Mouse (Mus musculus) macrophage (primary cell): ENCODE results near the gene Il18. TPM values are rescaled to one million over a fixed set of nuclear protein-coding genes. Genes with fewer than 3 reads are reported as not detected.
A peak's percentile ranks its signal among the peaks of the same experiment; 100 is the strongest.

Source experiments
- H3K27ac ChIP-seq: fragments of 350-480 bp; formaldehyde crosslinking; 2 replicates; pipeline ENCODE4 v1.9.0; 2021
- H3K36me3 ChIP-seq: fragments of 350-480 bp; formaldehyde crosslinking; 2 replicates; pipeline ENCODE4 v1.9.0; 2021; ENCODE audit errors: inconsistent target
- H3K4me3 ChIP-seq: fragments of 350-480 bp; formaldehyde crosslinking; 2 replicates; pipeline ENCODE4 v1.9.0; 2021; ENCODE audit errors: inconsistent target
- H3K79me2 ChIP-seq: fragments of 350-480 bp; formaldehyde crosslinking; 2 replicates; pipeline ENCODE4 v1.9.0; 2021; ENCODE audit errors: inconsistent target
- WGBS: methylation state at CpG from one replicate; pipeline ENCODE4 v1.1.7; 2026; ENCODE audit warnings: inconsistent platforms; ENCODE audit not compliant: missing documents; 5-methylcytosine and 5-hydroxymethylcytosine counted together
- polyA plus RNA-seq: library from polyadenylated mRNA; stranded (reverse); fragments of 250-400 nt; gene quantifications from 3 replicates; pipeline ENCODE4 v1.2.4, GENCODE M21; 2018; ENCODE audit warnings: inconsistent platforms

The Il18 gene
- polyA plus RNA-seq, 1 experiment from 2014 or later = 59.1 TPM

GRCm38 (mm10) chr9:50533791-50534190, 20.8 kb upstream of the Il18 start:
- Histone ChIP-seq H3K79me2 (no peaks in the 10 kb centered on the region), H3K4me3 (peak overlapping the region; percentile 17; the same call in 1 of the 2 replicates), H3K27ac (peak overlapping the region; percentile 79), H3K36me3 (no peaks in the 10 kb centered on the region)
- 68% methylated on average over 3 of the region's 3 CpGs for WGBS

- Histone ChIP-seq H3K27ac (no peak overlapping the region), H3K4me3 (no peak overlapping the region), H3K79me2 (no peaks in the 10 kb centered on the region), H3K36me3 (no peaks in the 10 kb centered on the region)
- WGBS = 42% methylated on average over 5 of the region's 5 CpGs
Observed at GRCm38 (mm10) chr9:50535930-50536329, 18.7 kb upstream of the Il18 start.

GRCm38 (mm10) chr9:50536603-50537135, 18.0 kb upstream of the Il18 start:
- H3K36me3 ChIP-seq = no peaks in the 10 kb centered on the region
- H3K4me3 ChIP-seq = no peak overlapping the region
- WGBS = 83% methylated on average over 7 of the region's 7 CpGs
- no peaks in the 10 kb centered on the region for H3K79me2 ChIP-seq
- H3K27ac ChIP-seq = no peak overlapping the region

GRCm38 (mm10) chr9:50537295-50537694, 17.3 kb upstream of the Il18 start:
- H3K36me3 ChIP-seq = no peaks in the 10 kb centered on the region
- no peak overlapping the region for H3K4me3 ChIP-seq
- no peaks in the 10 kb centered on the region for H3K79me2 ChIP-seq
- WGBS = 22% methylated on average over 4 of the region's 4 CpGs
- H3K27ac ChIP-seq = no peak overlapping the region

- no peaks in the 10 kb centered on the region for H3K79me2 ChIP-seq
- WGBS = 6% methylated on average over 7 of the region's 7 CpGs
- H3K36me3 ChIP-seq = no peaks in the 10 kb centered on the region; the same call in 1 of the 2 replicates
- H3K27ac ChIP-seq = peak overlapping the region; percentile 65
- no peak overlapping the region for H3K4me3 ChIP-seq
Observed at GRCm38 (mm10) chr9:50540170-50540569, 14.5 kb upstream of the Il18 start.

GRCm38 (mm10) chr9:50542401-50542800, 12.2 kb upstream of the Il18 start:
- Histone ChIP-seq H3K79me2 (no peaks in the 10 kb centered on the region), H3K4me3 (no peak overlapping the region), H3K36me3 (no peaks in the 10 kb centered on the region; the same call in 1 of the 2 replicates), H3K27ac (no peak overlapping the region)
- 90% methylated on average over 9 of the region's 9 CpGs for WGBS

GRCm38 (mm10) chr9:50547859-50548478, 6.7 kb upstream of the Il18 start:
- H3K27ac ChIP-seq = no peak overlapping the region
- H3K4me3 ChIP-seq = no peak overlapping the region
- H3K36me3 ChIP-seq = no peaks in the 10 kb centered on the region; the same call in 1 of the 2 replicates
- H3K79me2 ChIP-seq = no peaks in the 10 kb centered on the region
- WGBS = 23% methylated on average over 5 of the region's 5 CpGs

GRCm38 (mm10) chr9:50548936-50549335, 5.7 kb upstream of the Il18 start:
- H3K79me2 ChIP-seq = no peaks in the 10 kb centered on the region
- H3K27ac ChIP-seq = no peak overlapping the region
- H3K4me3 ChIP-seq = no peak overlapping the region
- WGBS = 92% methylated on average over 4 of the region's 4 CpGs
- no peaks in the 10 kb centered on the region; the same call in 1 of the 2 replicates for H3K36me3 ChIP-seq

- Histone ChIP-seq H3K36me3 (no peaks in the 10 kb centered on the region), H3K4me3 (no peak overlapping the region), H3K27ac (peak overlapping the region; percentile 83), H3K79me2 (peaks cover 10% of the 10 kb centered on the region; the same call in 1 of the 2 replicates)
- WGBS = 42% methylated on average over 5 of the region's 5 CpGs
Observed at GRCm38 (mm10) chr9:50552206-50552605, 2.4 kb upstream of the Il18 start.

GRCm38 (mm10) chr9:50553547-50553946, 1.1 kb upstream of the Il18 start:
- peak overlapping the region; percentile 83 for H3K27ac ChIP-seq
- H3K79me2 ChIP-seq = peaks cover 10% of the 10 kb centered on the region; the same call in 1 of the 2 replicates
- H3K36me3 ChIP-seq = no peaks in the 10 kb centered on the region
- peak overlapping the region; percentile 7; the same call in 1 of the 2 replicates for H3K4me3 ChIP-seq
- WGBS = 0% methylated on average over 2 of the region's 2 CpGs

GRCm38 (mm10) chr9:50555094-50555446, 443 bp downstream of the Il18 start, which contains the start of gene Bco2:
Gene Bco2, minus strand, starts transcription at chr9:50555181.
- no peaks in the 10 kb centered on the region for H3K36me3 ChIP-seq
- peak within 1 kb of the TSS; percentile 39 for H3K4me3 ChIP-seq
- H3K79me2 ChIP-seq = peaks cover 10% of the 10 kb centered on the region; the same call in 1 of the 2 replicates
- 50% methylated on average over 2 of the region's 2 CpGs for WGBS
- H3K27ac ChIP-seq = peak within 1 kb of the TSS; percentile 83

- H3K27ac ChIP-seq = no peak within 1 kb of the TSS
- peaks cover 3% of the 10 kb centered on the region; the same call in 1 of the 2 replicates for H3K79me2 ChIP-seq
- H3K36me3 ChIP-seq = no peaks in the 10 kb centered on the region
- H3K4me3 ChIP-seq = no peak within 1 kb of the TSS
- WGBS = 96% methylated on average over 35 of the region's 38 CpGs
Observed at GRCm38 (mm10) chr9:50561145-50561917, 6.7 kb downstream of the Il18 start, which contains the start of gene Tex12. Gene Tex12, minus strand, starts transcription at chr9:50561325.

GRCm38 (mm10) chr9:50561918-50562360, 7.3 kb downstream of the Il18 start:
- no peak overlapping the region for H3K4me3 ChIP-seq
- 96% methylated on average over 2 of the region's 2 CpGs for WGBS
- no peaks in the 10 kb centered on the region for H3K36me3 ChIP-seq
- H3K27ac ChIP-seq = no peak overlapping the region
- H3K79me2 ChIP-seq = no peaks in the 10 kb centered on the region

- Histone ChIP-seq H3K36me3 (peaks cover 7% of the 10 kb centered on the region; the same call in 1 of the 2 replicates), H3K27ac (no peak overlapping the region), H3K4me3 (no peak overlapping the region), H3K79me2 (no peaks in the 10 kb centered on the region)
- 60% methylated on average over 7 of the region's 7 CpGs for WGBS
Observed at GRCm38 (mm10) chr9:50565173-50565572, 10.5 kb downstream of the Il18 start.

- no peak overlapping the region for H3K27ac ChIP-seq
- H3K79me2 ChIP-seq = no peaks in the 10 kb centered on the region
- WGBS = 98% methylated on average over 4 of the region's 4 CpGs
- peaks cover 13% of the 10 kb centered on the region; the same call in 1 of the 2 replicates for H3K36me3 ChIP-seq
- no peak overlapping the region for H3K4me3 ChIP-seq
Observed at GRCm38 (mm10) chr9:50565940-50566339, 11.3 kb downstream of the Il18 start.
